Mouse (Mus musculus): ENCODE measurements around the gene Nfix. TPM values are rescaled to one million over a fixed set of nuclear protein-coding genes. Genes with fewer than 3 reads are reported as not detected.

Nfix gene
- polyA plus RNA-seq, 1 experiment from 2014 or later, result 61.4 TPM

DNA sequence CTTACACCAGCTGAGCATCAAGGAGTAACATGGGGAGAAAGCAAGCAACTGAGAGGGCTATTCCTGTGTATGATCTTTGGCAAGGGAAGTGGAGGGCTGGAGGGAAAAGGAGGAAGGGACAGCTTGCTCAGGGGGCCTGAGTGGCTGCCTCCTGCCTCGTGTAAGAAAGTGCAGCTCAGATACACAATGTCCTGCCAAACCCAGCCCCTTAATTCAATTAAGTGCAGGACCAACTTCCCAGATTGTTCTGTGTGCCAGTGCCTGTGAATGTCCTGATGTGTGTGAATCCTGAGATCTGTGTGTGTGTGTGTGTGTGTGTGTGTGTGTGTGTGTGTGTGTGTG is 60.8 kb downstream of the Nfix start:
- WGBS, result 5% methylated on average over 1 of the region's 1 CpGs
- peaks cover 93% of the 10 kb centered on the region for H3K4me1 ChIP-seq
- H3K27ac ChIP-seq (replicated peaks), result peak overlapping the region; percentile 95
- H3K4me2 ChIP-seq (replicated peaks), result no peak overlapping the region
- no peaks in the 10 kb centered on the region for H3K36me3 ChIP-seq
- H3K9ac ChIP-seq, result no peak overlapping the region
- H3K4me3 ChIP-seq (replicated peaks), result no peak overlapping the region
- no peaks in the 10 kb centered on the region for H3K9me3 ChIP-seq (replicated peaks)
- no peak for ATAC-seq (ENCODE audit: insufficient number of reproducible peaks, low FRiP score, low TSS enrichment, low read depth)
- H3K27me3 ChIP-seq, result no peaks in the 10 kb centered on the region

DNA sequence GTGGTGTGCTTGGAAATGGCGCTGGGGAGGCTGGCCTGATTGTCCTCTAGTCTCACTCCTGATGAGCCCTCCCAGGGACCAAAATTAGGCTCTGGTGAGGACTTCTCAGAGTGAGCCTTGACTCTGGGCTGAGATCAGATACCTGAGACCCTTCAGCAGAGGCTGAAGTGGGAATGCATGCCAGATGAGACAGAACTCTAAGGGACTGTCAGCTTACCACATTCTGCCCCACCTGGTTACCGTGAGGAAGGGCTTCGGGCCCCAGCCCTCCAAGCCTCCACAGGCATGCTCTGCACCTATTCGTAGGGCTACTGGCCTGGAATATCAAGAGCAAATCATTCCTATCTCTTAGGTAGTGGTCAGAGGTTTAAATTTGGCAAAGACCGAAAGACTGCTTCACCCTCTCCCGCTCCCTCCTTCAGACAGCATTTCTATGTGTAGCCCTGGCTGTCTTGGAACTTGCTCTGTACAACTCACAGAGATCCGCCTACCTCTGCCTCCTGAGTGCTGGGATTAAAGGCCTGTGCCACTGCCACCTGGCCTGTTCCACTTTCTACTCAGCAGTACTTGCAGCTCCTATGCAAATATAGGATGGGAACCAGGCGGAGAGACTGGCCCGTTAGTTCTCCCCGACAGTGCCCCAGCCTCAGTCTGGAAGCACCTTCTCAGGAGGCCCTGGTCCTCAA is 61.3 kb downstream of the Nfix start:
- H3K9ac ChIP-seq, result no peak overlapping the region
- no peak overlapping the region for H3K4me2 ChIP-seq (replicated peaks)
- no peak overlapping the region for H3K4me3 ChIP-seq (replicated peaks)
- H3K4me1 ChIP-seq, result peaks cover 93% of the 10 kb centered on the region
- H3K36me3 ChIP-seq, result no peaks in the 10 kb centered on the region
- H3K9me3 ChIP-seq (replicated peaks), result no peaks in the 10 kb centered on the region
- 53% methylated on average over 10 of the region's 10 CpGs for WGBS
- H3K27me3 ChIP-seq, result no peaks in the 10 kb centered on the region
- no peak for ATAC-seq (ENCODE audit: insufficient number of reproducible peaks, low FRiP score, low TSS enrichment, low read depth)
- H3K27ac ChIP-seq (replicated peaks), result peak overlapping the region; percentile 95

- Histone ChIP-seq H3K4me2 (replicated peaks) (peak overlapping the region; percentile 18; the same call in 1 of the 2 replicates), H3K27me3 (no peaks in the 10 kb centered on the region), H3K36me3 (no peaks in the 10 kb centered on the region), H3K9me3 (replicated peaks) (no peaks in the 10 kb centered on the region), H3K4me1 (peaks cover 93% of the 10 kb centered on the region), H3K27ac (replicated peaks) (peak overlapping the region; percentile 95), H3K4me3 (replicated peaks) (no peak overlapping the region), H3K9ac (no peak overlapping the region)
- no peak for ATAC-seq (ENCODE audit: insufficient number of reproducible peaks, low FRiP score, low TSS enrichment, low read depth)
- WGBS, result 25% methylated on average over 10 of the region's 10 CpGs
Observed at GRCm38 (mm10) chr8:84738266-84738665, 61.9 kb downstream of the Nfix start.

- H3K9me3 ChIP-seq (replicated peaks), result no peaks in the 10 kb centered on the region
- H3K36me3 ChIP-seq, result no peaks in the 10 kb centered on the region
- peak overlapping the region; percentile 18 for H3K4me2 ChIP-seq (replicated peaks)
- H3K9ac ChIP-seq, result no peak overlapping the region
- 6% methylated on average over 16 of the region's 16 CpGs for WGBS
- peaks cover 93% of the 10 kb centered on the region for H3K4me1 ChIP-seq
- H3K27me3 ChIP-seq, result no peaks in the 10 kb centered on the region
- no peak overlapping the region for H3K4me3 ChIP-seq (replicated peaks)
- no peak for ATAC-seq (ENCODE audit: insufficient number of reproducible peaks, low FRiP score, low TSS enrichment, low read depth)
- H3K27ac ChIP-seq (replicated peaks), result peak overlapping the region; percentile 95
Observed at GRCm38 (mm10) chr8:84737608-84738007, 62.5 kb downstream of the Nfix start.

GRCm38 (mm10) chr8:84736521-84736920 is 63.6 kb downstream of the Nfix start:
- Histone ChIP-seq H3K4me1 (peaks cover 93% of the 10 kb centered on the region), H3K4me3 (replicated peaks) (no peak overlapping the region), H3K27ac (replicated peaks) (no peak overlapping the region), H3K27me3 (no peaks in the 10 kb centered on the region), H3K9me3 (replicated peaks) (no peaks in the 10 kb centered on the region), H3K9ac (no peak overlapping the region), H3K36me3 (no peaks in the 10 kb centered on the region), H3K4me2 (replicated peaks) (no peak overlapping the region)
- WGBS, result 81% methylated on average over 4 of the region's 4 CpGs
- ATAC-seq (ENCODE audit: insufficient number of reproducible peaks, low FRiP score, low TSS enrichment, low read depth), result no peak

- H3K4me2 ChIP-seq (replicated peaks), result no peak overlapping the region
- no peak for ATAC-seq (ENCODE audit: insufficient number of reproducible peaks, low FRiP score, low TSS enrichment, low read depth)
- no peak overlapping the region for H3K27ac ChIP-seq (replicated peaks)
- no peaks in the 10 kb centered on the region for H3K36me3 ChIP-seq
- no peaks in the 10 kb centered on the region for H3K9me3 ChIP-seq (replicated peaks)
- H3K4me1 ChIP-seq, result peaks cover 93% of the 10 kb centered on the region
- 35% methylated on average over 2 of the region's 2 CpGs for WGBS
- no peak overlapping the region for H3K9ac ChIP-seq
- H3K27me3 ChIP-seq, result no peaks in the 10 kb centered on the region
- no peak overlapping the region for H3K4me3 ChIP-seq (replicated peaks)
Observed at GRCm38 (mm10) chr8:84735597-84735996, 64.5 kb downstream of the Nfix start.

DNA sequence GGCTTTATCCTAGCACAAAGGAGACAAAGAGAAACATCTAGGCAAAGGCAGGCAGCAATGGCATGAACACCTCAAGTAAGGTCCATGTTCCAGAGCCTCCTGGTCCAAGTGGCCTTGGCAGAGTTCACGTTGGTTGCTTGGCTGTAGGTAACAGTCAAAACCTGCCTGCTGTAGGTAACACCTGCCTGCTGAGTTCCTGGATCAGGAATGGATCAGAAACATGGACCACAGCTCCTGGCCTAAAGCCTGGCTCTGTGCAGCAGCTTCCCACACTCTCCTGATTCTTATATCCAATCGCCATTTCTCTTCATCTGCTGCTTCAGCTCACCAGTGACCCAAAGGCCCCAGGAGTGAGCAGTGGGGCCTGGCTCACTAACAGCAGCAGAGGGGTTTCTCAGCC is 65.5 kb downstream of the Nfix start:
- Histone ChIP-seq H3K36me3 (no peaks in the 10 kb centered on the region), H3K27ac (replicated peaks) (no peak overlapping the region), H3K27me3 (no peaks in the 10 kb centered on the region), H3K9ac (no peak overlapping the region), H3K4me1 (peaks cover 93% of the 10 kb centered on the region), H3K9me3 (replicated peaks) (no peaks in the 10 kb centered on the region), H3K4me3 (replicated peaks) (no peak overlapping the region), H3K4me2 (replicated peaks) (no peak overlapping the region)
- no peak for ATAC-seq (ENCODE audit: insufficient number of reproducible peaks, low FRiP score, low TSS enrichment, low read depth)
- WGBS, result 77% methylated on average over 2 of the region's 2 CpGs

- Histone ChIP-seq H3K27me3 (no peaks in the 10 kb centered on the region), H3K4me1 (peaks cover 90% of the 10 kb centered on the region), H3K4me3 (replicated peaks) (no peak overlapping the region), H3K36me3 (no peaks in the 10 kb centered on the region), H3K4me2 (replicated peaks) (no peak overlapping the region), H3K27ac (replicated peaks) (no peak overlapping the region), H3K9me3 (replicated peaks) (no peaks in the 10 kb centered on the region), H3K9ac (no peak overlapping the region)
- 89% methylated on average over 6 of the region's 6 CpGs for WGBS
- no peak for ATAC-seq (ENCODE audit: insufficient number of reproducible peaks, low FRiP score, low TSS enrichment, low read depth)
Observed at GRCm38 (mm10) chr8:84733959-84734358, 66.2 kb downstream of the Nfix start.

DNA sequence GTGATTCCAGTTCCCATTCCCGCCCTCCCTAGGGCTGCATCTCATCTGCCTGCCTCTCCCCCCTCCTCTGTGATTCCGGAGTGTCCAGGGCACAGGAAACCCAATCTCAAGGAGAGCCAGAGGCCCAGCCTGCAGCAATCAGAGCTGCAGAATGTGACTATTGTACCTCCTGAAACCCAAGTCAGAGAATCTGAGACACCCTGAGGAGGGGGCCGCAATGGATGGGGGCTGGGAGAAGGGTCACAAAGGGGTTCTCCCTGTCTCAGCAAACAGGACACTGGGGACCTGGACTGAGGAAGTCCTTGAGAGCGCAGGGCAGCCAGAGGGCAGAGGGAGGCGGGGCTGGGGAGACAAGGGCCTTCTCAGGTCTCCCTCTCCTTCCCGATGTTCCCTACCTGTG is 67.1 kb downstream of the Nfix start:
- H3K9me3 ChIP-seq (replicated peaks), result no peaks in the 10 kb centered on the region
- H3K4me2 ChIP-seq (replicated peaks), result no peak overlapping the region
- 26% methylated on average over 6 of the region's 6 CpGs for WGBS

DNA sequence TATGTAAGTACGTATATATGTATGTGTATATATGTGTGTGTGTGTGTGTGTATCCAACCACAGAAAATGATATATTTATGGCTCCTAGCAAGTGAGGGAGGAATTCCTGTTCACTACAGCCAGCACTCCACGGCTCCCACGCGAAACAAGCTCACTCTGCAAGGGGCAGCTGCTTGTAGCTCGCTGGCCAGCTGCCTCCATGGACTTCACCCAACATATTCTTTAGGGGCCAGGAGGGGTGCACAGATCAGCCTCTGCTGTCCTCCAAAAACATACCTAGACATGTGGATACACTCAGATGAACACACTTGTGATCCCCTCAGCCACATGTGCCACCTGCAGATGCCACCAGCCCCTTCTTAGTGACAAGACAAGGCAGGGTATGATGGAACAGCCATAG is 67.6 kb downstream of the Nfix start:
- WGBS, result 53% methylated on average over 5 of the region's 5 CpGs
- H3K4me2 ChIP-seq (replicated peaks), result no peak overlapping the region
- H3K27ac ChIP-seq (replicated peaks), result peak overlapping the region; percentile 74; the same call in 1 of the 2 replicates
- H3K27me3 ChIP-seq, result no peaks in the 10 kb centered on the region
- no peak for ATAC-seq (ENCODE audit: insufficient number of reproducible peaks, low FRiP score, low TSS enrichment, low read depth)
- H3K9me3 ChIP-seq (replicated peaks), result no peaks in the 10 kb centered on the region
- no peak overlapping the region for H3K9ac ChIP-seq
- peaks cover 3% of the 10 kb centered on the region for H3K36me3 ChIP-seq
- H3K4me1 ChIP-seq, result peaks cover 88% of the 10 kb centered on the region
- no peak overlapping the region for H3K4me3 ChIP-seq (replicated peaks)

More for the DNA sequence above, 67.1 kb downstream of the Nfix start:
- no peak overlapping the region for H3K4me3 ChIP-seq (replicated peaks)
- ATAC-seq (ENCODE audit: insufficient number of reproducible peaks, low FRiP score, low TSS enrichment, low read depth), result no peak
- H3K27me3 ChIP-seq, result no peaks in the 10 kb centered on the region
- H3K36me3 ChIP-seq, result no peaks in the 10 kb centered on the region
- H3K9ac ChIP-seq, result no peak overlapping the region
- peak overlapping the region; percentile 74; the same call in 1 of the 2 replicates for H3K27ac ChIP-seq (replicated peaks)
- peaks cover 89% of the 10 kb centered on the region for H3K4me1 ChIP-seq

GRCm38 (mm10) chr8:84731371-84732177 is 68.6 kb downstream of the Nfix start:
- Histone ChIP-seq H3K4me1 (peaks cover 89% of the 10 kb centered on the region), H3K27ac (replicated peaks) (peak overlapping the region; percentile 67), H3K9me3 (replicated peaks) (no peaks in the 10 kb centered on the region), H3K27me3 (no peaks in the 10 kb centered on the region), H3K4me2 (replicated peaks) (no peak overlapping the region), H3K9ac (no peak overlapping the region), H3K4me3 (replicated peaks) (no peak overlapping the region), H3K36me3 (peaks cover 12% of the 10 kb centered on the region)
- ATAC-seq (ENCODE audit: insufficient number of reproducible peaks, low FRiP score, low TSS enrichment, low read depth), result no peak
- WGBS, result 68% methylated on average over 11 of the region's 11 CpGs
